Mouse (Mus musculus): ENCODE data around the gene Tekt3. TPM values are rescaled to one million over a fixed set of nuclear protein-coding genes. Genes with fewer than 3 reads are reported as not detected.

The Tekt3 gene
- polyA plus RNA-seq, 1 experiment from 2014 or later = not detected

- H3K4me1 ChIP-seq (ENCODE audit: control insufficient read depth, insufficient read depth, low read length) = no peaks in the 10 kb centered on the region
- no peak for ATAC-seq (replicated peaks; ENCODE audit: insufficient number of reproducible peaks, low FRiP score, low TSS enrichment)
- H3K9me3 ChIP-seq (replicated peaks; ENCODE audit: control insufficient read depth, low read length) = no peaks in the 10 kb centered on the region
- no peak overlapping the region for H3K4me3 ChIP-seq (ENCODE audit: low read depth, low read length)
- H3K27ac ChIP-seq (ENCODE audit: low read depth, low read length) = no peak overlapping the region
- no peaks in the 10 kb centered on the region for H3K27me3 ChIP-seq (ENCODE audit: control insufficient read depth, insufficient read depth, low read length)
- 85% methylated on average over 6 of the region's 6 CpGs for WGBS (ENCODE audit: insufficient replicate concordance)
- H3K9ac ChIP-seq (ENCODE audit: low read depth, low read length) = no peak overlapping the region
- H3K36me3 ChIP-seq (ENCODE audit: control insufficient read depth, insufficient read depth, low read length) = no peaks in the 10 kb centered on the region
- H3K4me2 ChIP-seq = no peak overlapping the region
Observed at GRCm38 (mm10) chr11:63050362-63050932, 11.0 kb upstream of the Tekt3 start.

GRCm38 (mm10) chr11:63051041-63051440 is 10.4 kb upstream of the Tekt3 start:
- H3K36me3 ChIP-seq (ENCODE audit: control insufficient read depth, insufficient read depth, low read length) = no peaks in the 10 kb centered on the region
- H3K27me3 ChIP-seq (ENCODE audit: control insufficient read depth, insufficient read depth, low read length) = no peaks in the 10 kb centered on the region
- no peaks in the 10 kb centered on the region for H3K9me3 ChIP-seq (replicated peaks; ENCODE audit: control insufficient read depth, low read length)
- H3K4me1 ChIP-seq (ENCODE audit: control insufficient read depth, insufficient read depth, low read length) = no peaks in the 10 kb centered on the region
- no peak overlapping the region for H3K4me3 ChIP-seq (ENCODE audit: low read depth, low read length)
- no peak overlapping the region for H3K9ac ChIP-seq (ENCODE audit: low read depth, low read length)
- 81% methylated on average over 7 of the region's 7 CpGs for WGBS (ENCODE audit: insufficient replicate concordance)
- no peak overlapping the region for H3K4me2 ChIP-seq
- no peak overlapping the region for H3K27ac ChIP-seq (ENCODE audit: low read depth, low read length)
- no peak for ATAC-seq (replicated peaks; ENCODE audit: insufficient number of reproducible peaks, low FRiP score, low TSS enrichment)

GRCm38 (mm10) chr11:63051996-63052395 is 9.5 kb upstream of the Tekt3 start:
- no peaks in the 10 kb centered on the region for H3K36me3 ChIP-seq (ENCODE audit: control insufficient read depth, insufficient read depth, low read length)
- no peak overlapping the region for H3K4me3 ChIP-seq (ENCODE audit: low read depth, low read length)
- H3K4me1 ChIP-seq (ENCODE audit: control insufficient read depth, insufficient read depth, low read length) = no peaks in the 10 kb centered on the region
- no peak overlapping the region for H3K27ac ChIP-seq (ENCODE audit: low read depth, low read length)
- 90% methylated on average over 10 of the region's 10 CpGs for WGBS (ENCODE audit: insufficient replicate concordance)
- H3K4me2 ChIP-seq = no peak overlapping the region
- H3K9ac ChIP-seq (ENCODE audit: low read depth, low read length) = no peak overlapping the region
- H3K27me3 ChIP-seq (ENCODE audit: control insufficient read depth, insufficient read depth, low read length) = no peaks in the 10 kb centered on the region
- H3K9me3 ChIP-seq (replicated peaks; ENCODE audit: control insufficient read depth, low read length) = no peaks in the 10 kb centered on the region
- ATAC-seq (replicated peaks; ENCODE audit: insufficient number of reproducible peaks, low FRiP score, low TSS enrichment) = no peak

DNA sequence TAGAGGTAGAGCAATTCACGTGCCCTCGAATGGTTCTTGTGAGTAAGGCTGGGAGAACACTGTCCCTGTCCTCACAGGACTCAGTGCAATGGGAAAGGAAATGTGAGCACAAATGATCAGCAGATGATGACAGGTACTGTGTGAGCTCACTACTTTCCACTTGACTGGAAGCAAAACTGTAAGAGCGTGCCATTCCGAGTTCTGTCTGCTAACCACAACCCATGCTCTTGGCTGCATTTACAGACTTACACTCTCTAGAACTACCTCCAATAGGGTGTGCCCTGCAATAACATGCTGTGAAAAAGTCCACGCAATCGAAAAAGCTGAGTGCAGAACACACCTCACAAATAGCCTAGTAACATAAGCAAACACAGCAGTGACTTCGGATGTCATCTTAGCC is 5.9 kb upstream of the Tekt3 start:
- no peaks in the 10 kb centered on the region for H3K9me3 ChIP-seq (replicated peaks; ENCODE audit: control insufficient read depth, low read length)
- no peak overlapping the region for H3K27ac ChIP-seq (ENCODE audit: low read depth, low read length)
- no peak overlapping the region for H3K4me3 ChIP-seq (ENCODE audit: low read depth, low read length)
- 77% methylated on average over 7 of the region's 7 CpGs for WGBS (ENCODE audit: insufficient replicate concordance)
- H3K4me2 ChIP-seq = no peak overlapping the region
- no peak overlapping the region for H3K9ac ChIP-seq (ENCODE audit: low read depth, low read length)
- H3K4me1 ChIP-seq (ENCODE audit: control insufficient read depth, insufficient read depth, low read length) = no peaks in the 10 kb centered on the region
- no peak for ATAC-seq (replicated peaks; ENCODE audit: insufficient number of reproducible peaks, low FRiP score, low TSS enrichment)
- no peaks in the 10 kb centered on the region for H3K36me3 ChIP-seq (ENCODE audit: control insufficient read depth, insufficient read depth, low read length)
- H3K27me3 ChIP-seq (ENCODE audit: control insufficient read depth, insufficient read depth, low read length) = no peaks in the 10 kb centered on the region

DNA sequence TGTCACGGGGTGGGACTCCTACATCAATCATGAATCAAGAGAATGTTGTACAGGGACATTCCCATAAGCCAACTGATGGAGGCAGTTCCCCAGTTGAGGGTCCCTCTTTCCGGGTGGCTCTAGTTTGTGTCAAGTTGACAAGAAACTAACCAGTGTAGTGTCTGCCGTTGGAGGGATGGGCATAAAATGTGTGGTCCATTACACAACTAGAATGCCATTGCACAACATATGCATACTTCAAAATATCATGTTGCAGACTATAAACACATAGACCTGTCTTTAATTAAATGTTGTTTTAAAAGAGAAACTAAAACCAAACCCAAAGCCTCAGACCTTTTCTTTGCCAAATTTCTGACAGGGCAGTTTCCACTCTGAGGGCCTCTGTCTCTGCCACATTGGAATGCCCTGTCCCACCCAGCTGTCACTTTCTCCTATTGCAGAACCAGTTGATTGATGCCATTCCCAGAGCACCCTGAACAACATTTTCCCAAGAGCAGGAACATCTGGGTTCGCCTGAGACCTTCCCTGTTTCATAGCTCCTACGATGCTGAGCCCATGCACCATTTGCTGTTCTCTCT is 3.0 kb upstream of the Tekt3 start:
- Histone ChIP-seq H3K4me1 (ENCODE audit: control insufficient read depth, insufficient read depth, low read length) (no peaks in the 10 kb centered on the region), H3K9me3 (replicated peaks; ENCODE audit: control insufficient read depth, low read length) (no peaks in the 10 kb centered on the region), H3K36me3 (ENCODE audit: control insufficient read depth, insufficient read depth, low read length) (no peaks in the 10 kb centered on the region), H3K9ac (ENCODE audit: low read depth, low read length) (no peak overlapping the region), H3K4me2 (no peak overlapping the region), H3K27me3 (ENCODE audit: control insufficient read depth, insufficient read depth, low read length) (peaks cover 3% of the 10 kb centered on the region; the same call in 1 of the 2 replicates), H3K4me3 (ENCODE audit: low read depth, low read length) (no peak overlapping the region), H3K27ac (ENCODE audit: low read depth, low read length) (no peak overlapping the region)
- no peak for ATAC-seq (replicated peaks; ENCODE audit: insufficient number of reproducible peaks, low FRiP score, low TSS enrichment)
- whole genome bisulfite sequencing (ENCODE audit: insufficient replicate concordance) = 62% methylated on average over 5 of the region's 5 CpGs

- H3K36me3 ChIP-seq (ENCODE audit: control insufficient read depth, insufficient read depth, low read length) = no peaks in the 10 kb centered on the region
- no peaks in the 10 kb centered on the region for H3K9me3 ChIP-seq (replicated peaks; ENCODE audit: control insufficient read depth, low read length)
- peaks cover 3% of the 10 kb centered on the region; the same call in 1 of the 2 replicates for H3K27me3 ChIP-seq (ENCODE audit: control insufficient read depth, insufficient read depth, low read length)
- WGBS (ENCODE audit: insufficient replicate concordance) = 67% methylated on average over 1 of the region's 1 CpGs
- no peak overlapping the region for H3K4me3 ChIP-seq (ENCODE audit: low read depth, low read length)
- H3K4me1 ChIP-seq (ENCODE audit: control insufficient read depth, insufficient read depth, low read length) = no peaks in the 10 kb centered on the region
- H3K27ac ChIP-seq (ENCODE audit: low read depth, low read length) = no peak overlapping the region
- no peak for ATAC-seq (replicated peaks; ENCODE audit: insufficient number of reproducible peaks, low FRiP score, low TSS enrichment)
- H3K9ac ChIP-seq (ENCODE audit: low read depth, low read length) = no peak overlapping the region
- H3K4me2 ChIP-seq = no peak overlapping the region
Observed at GRCm38 (mm10) chr11:63059911-63060310, 1.5 kb upstream of the Tekt3 start.

GRCm38 (mm10) chr11:63066526-63066925 is 5.1 kb downstream of the Tekt3 start:
- Histone ChIP-seq H3K4me2 (no peak overlapping the region), H3K4me3 (ENCODE audit: low read depth, low read length) (no peak overlapping the region), H3K9me3 (replicated peaks; ENCODE audit: control insufficient read depth, low read length) (no peaks in the 10 kb centered on the region), H3K9ac (ENCODE audit: low read depth, low read length) (no peak overlapping the region), H3K4me1 (ENCODE audit: control insufficient read depth, insufficient read depth, low read length) (no peaks in the 10 kb centered on the region), H3K27ac (ENCODE audit: low read depth, low read length) (no peak overlapping the region), H3K36me3 (ENCODE audit: control insufficient read depth, insufficient read depth, low read length) (no peaks in the 10 kb centered on the region), H3K27me3 (ENCODE audit: control insufficient read depth, insufficient read depth, low read length) (peaks cover 3% of the 10 kb centered on the region; the same call in 1 of the 2 replicates)
- WGBS (ENCODE audit: insufficient replicate concordance) = 67% methylated on average over 1 of the region's 1 CpGs
- ATAC-seq (replicated peaks; ENCODE audit: insufficient number of reproducible peaks, low FRiP score, low TSS enrichment) = no peak

- H3K9ac ChIP-seq (ENCODE audit: low read depth, low read length) = no peak overlapping the region
- no peak for ATAC-seq (replicated peaks; ENCODE audit: insufficient number of reproducible peaks, low FRiP score, low TSS enrichment)
- no peak overlapping the region for H3K27ac ChIP-seq (ENCODE audit: low read depth, low read length)
- H3K4me2 ChIP-seq = no peak overlapping the region
- no peaks in the 10 kb centered on the region for H3K27me3 ChIP-seq (ENCODE audit: control insufficient read depth, insufficient read depth, low read length)
- WGBS (ENCODE audit: insufficient replicate concordance) = 83% methylated on average over 17 of the region's 17 CpGs
- H3K4me1 ChIP-seq (ENCODE audit: control insufficient read depth, insufficient read depth, low read length) = no peaks in the 10 kb centered on the region
- H3K4me3 ChIP-seq (ENCODE audit: low read depth, low read length) = no peak overlapping the region
- no peaks in the 10 kb centered on the region for H3K36me3 ChIP-seq (ENCODE audit: control insufficient read depth, insufficient read depth, low read length)
- no peaks in the 10 kb centered on the region for H3K9me3 ChIP-seq (replicated peaks; ENCODE audit: control insufficient read depth, low read length)
Observed at GRCm38 (mm10) chr11:63070081-63070480, 8.6 kb downstream of the Tekt3 start.

- Histone ChIP-seq H3K4me1 (ENCODE audit: control insufficient read depth, insufficient read depth, low read length) (no peaks in the 10 kb centered on the region), H3K36me3 (ENCODE audit: control insufficient read depth, insufficient read depth, low read length) (no peaks in the 10 kb centered on the region), H3K9me3 (replicated peaks; ENCODE audit: control insufficient read depth, low read length) (0 out of 2 replicates have a peak, but pooled peaks cover 3% of the 10 kb centered on the region), H3K4me2 (no peak overlapping the region), H3K27ac (ENCODE audit: low read depth, low read length) (no peak overlapping the region), H3K27me3 (ENCODE audit: control insufficient read depth, insufficient read depth, low read length) (no peaks in the 10 kb centered on the region), H3K9ac (ENCODE audit: low read depth, low read length) (no peak overlapping the region), H3K4me3 (ENCODE audit: low read depth, low read length) (no peak overlapping the region)
- WGBS (ENCODE audit: insufficient replicate concordance) = 81% methylated on average over 3 of the region's 3 CpGs
- ATAC-seq (replicated peaks; ENCODE audit: insufficient number of reproducible peaks, low FRiP score, low TSS enrichment) = no peak
Observed at GRCm38 (mm10) chr11:63084536-63084935, 23.1 kb downstream of the Tekt3 start.

Data from heart, embryonic 11.5 days (tissue).